Mouse (Mus musculus): ENCODE measurements at regions not wholly inside any gene's neighbourhood (a gene's known extent, or its start where the extent isn't known, plus 50 kb on each side); places are given as distances from the start of the nearest gene placed in this dataset.

DNA sequence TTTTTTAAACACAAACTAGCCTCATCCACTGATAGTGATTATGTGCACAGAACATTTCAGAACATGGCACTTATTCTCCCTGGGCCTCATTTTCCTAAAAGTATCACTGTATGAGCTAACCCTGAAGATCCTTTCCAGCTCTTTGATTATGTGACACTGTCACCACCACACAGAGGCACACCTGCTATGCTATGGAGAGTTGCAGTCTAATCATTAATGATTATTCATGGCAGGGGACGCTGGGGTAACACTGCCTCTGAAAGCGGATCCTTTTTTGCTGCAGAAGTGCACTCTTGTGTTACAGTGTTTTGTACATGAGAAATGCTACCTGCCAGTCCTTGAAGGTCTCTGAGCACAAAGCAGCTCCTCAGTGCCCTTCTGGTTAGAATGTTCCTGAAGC, 615.3 kb upstream of the Fbxo33 start:
- DNase-seq (ENCODE audit: low read depth): no peak

DNA sequence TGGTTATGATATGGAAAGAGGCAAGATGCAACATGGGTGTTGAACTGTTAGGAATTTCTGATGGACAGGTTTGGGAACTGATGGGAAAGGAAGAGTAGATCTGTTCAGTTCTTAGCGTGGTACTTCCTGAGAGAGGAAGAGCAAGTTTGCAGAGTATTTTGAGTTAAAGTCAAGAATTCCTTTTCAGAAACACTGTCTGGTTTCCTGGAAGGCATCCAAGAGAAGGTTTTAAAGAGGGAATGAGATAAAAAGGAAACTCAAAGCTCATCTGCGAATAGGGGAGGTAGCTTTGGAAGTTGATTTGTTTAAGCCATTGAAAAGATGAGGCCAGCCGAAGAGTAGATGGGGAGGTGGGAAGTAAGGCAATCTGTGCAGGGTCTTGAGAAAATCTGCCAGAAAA, 603.4 kb upstream of the Fbxo33 start:
- DNase-seq (ENCODE audit: low read depth): no peak

DNA sequence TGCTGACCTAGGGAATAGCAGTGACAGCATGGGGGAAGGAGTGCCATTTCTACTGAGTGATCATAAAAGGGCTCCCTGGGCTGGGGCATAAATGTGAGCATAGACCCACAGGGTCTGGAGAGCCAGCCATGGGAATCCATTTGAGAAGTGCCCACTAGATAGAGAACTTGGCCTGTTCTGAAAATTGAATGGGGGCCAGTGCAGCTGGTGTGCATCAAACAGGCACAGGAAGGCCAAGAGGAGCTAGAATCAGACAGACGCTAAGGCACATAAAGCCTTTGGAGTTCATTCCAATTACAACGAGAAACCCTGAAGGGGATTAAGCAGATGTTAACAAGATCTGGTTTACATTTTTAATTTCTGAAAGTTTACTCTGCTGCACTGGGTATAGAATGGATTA, 602.9 kb upstream of the Fbxo33 start:
- DNase-seq (ENCODE audit: low read depth): no peak

DNA sequence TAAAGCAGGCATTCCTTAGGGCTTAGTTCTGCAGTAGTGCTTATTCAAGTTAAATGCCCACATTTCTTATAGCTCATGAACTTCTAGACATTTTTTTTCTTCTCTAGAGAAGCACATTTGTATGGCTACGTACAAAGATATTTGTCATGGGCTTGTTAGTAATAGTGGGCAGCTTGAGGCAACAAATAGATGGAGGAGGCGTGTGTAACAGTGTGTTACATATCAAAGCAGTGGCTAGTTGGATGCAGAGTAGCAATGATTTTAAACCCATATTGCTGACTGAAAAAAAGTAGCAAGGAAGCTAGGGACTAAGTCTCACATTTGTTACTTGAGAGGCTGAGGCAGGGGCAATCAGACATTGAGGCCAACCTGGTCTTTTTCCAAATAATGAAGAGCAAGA, 602.2 kb upstream of the Fbxo33 start:
- DNase-seq (ENCODE audit: low read depth): no peak

DNA sequence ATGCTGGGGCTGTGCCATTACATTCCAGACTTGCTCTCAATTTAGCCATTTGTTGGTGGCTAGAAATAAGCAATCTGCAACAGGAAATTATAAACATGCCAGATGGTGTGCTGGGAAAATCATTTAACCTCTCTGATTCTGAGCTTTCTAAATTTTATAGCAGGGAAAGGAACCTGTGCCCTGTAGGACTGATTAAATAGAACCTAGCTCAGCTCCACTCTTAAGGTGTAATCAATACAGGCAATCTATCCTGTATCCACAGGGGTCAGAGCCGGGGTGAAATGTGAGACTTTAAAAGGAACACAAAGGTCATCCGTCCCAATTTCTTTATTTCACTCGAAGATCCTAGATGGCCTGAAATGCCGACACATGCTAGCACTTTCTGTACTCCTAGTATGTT, 596.4 kb upstream of the Fbxo33 start:
- DNase-seq (ENCODE audit: low read depth): no peak

DNA sequence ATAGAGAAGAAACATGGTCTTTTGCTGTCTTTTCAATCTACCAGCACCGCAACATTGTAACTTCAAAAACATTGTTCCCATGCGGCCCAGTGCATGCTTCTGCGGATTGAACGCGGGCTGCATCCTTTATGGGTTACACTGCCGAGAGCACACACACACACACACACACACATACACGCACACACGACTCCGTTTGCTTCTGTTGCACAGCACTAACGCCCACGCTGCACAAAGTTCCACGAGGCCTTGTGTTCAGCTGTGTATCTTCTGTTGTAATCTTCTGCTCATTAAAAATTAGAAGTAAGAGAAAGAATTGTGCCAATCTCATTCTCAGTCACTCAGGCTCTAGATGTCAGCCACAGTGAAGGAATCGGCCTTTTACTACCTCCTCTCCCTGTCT, 594.8 kb upstream of the Fbxo33 start:
- DNase-seq (ENCODE audit: low read depth): no peak

DNA sequence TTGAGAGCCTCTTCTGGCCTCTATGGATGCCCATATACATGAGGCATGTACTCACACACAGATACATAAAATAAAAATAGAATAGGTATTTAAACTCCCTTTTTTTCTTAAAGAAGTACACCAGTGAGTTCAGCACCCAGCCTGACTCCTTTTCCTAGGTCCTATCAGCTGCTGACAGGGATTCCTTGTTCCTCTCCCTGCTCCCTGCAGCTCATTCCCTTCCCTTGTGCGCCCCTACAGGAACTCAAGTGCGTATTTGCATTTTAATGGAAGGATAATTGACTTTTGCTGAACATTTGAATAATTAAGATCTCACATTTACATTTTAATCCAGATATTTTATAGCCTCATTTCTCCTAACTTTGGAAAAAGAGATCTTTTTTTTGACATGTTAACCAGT, 589.7 kb upstream of the Fbxo33 start:
- DNase-seq (ENCODE audit: low read depth): no peak

DNA sequence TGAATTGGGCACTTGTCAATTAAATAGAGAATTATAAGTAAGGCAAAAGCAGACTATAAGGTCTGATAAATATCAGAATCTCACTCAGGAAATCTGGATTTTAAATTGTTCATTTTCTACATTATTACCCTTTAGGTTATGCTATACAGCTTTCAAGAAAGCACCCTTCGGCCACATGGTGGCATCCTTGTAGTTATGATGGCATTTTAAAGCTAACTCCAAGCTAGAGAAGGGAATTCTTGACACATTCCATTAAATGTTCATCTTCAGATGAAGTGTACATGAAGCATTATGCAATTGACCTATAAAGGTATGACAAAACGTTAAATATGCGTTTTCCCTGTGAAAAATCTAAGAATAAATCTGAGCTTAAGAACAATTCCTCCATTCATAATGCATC, 578.5 kb upstream of the Fbxo33 start:
- no peak for DNase-seq (ENCODE audit: low read depth)

DNA sequence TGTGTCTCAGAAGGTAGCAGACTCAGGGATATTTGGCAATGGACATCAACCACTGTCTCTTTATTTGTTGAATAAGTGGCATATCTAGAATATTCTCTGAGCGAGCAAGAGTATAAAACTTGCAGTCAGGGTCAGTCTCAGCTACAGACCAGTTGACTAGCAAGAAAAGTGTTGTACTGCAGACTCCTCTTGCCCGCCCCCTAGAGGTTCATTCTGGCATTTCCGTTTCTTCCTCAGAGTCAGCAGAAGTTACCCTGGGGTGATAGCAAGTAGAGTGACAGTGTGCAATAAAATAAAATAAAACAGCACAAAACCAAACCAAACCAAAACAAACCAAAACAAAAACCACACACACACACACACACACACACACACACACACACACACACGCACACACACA, 571.9 kb upstream of the Fbxo33 start:
- DNase-seq (ENCODE audit: low read depth): no peak

DNA sequence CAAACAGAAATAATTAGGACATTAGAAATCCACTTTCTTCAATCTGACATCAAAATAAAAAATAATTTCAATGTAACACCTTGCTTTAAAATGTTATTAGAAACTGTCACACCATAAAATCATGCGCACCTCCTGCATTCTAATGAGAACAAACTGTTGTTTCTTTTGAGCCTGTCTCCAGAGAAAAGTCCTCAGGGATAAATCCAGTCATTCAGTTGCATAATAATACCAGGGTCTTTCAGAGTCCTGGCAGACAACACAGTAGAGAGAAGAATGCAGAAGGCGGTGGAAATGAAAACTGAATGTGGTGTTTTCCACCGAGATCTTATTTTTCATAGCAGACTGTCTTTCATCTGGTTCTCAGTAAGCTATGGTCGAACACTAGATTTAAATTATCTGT, 567.3 kb upstream of the Fbxo33 start:
- DNase-seq (ENCODE audit: low read depth): no peak

DNA sequence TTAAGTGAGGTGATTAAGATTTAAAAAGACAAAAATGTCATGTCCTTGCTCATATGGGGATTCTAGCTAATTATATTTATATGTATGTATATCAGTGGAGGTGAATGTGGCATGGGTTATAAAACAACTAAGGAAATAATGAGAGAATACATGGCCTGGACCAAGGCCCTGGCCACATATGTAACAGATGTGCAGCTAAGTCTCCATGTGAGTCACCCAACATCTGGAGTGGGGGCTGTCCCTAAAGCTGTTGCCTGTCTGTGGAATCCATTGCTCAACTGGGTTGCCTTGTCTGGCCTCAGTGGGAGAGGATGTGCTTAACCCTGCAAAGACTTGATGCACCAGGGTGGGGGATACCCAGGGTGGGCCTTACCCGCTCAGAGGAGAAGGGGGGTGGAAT, 551.5 kb upstream of the Fbxo33 start:
- DNase-seq (ENCODE audit: low read depth): no peak

DNA sequence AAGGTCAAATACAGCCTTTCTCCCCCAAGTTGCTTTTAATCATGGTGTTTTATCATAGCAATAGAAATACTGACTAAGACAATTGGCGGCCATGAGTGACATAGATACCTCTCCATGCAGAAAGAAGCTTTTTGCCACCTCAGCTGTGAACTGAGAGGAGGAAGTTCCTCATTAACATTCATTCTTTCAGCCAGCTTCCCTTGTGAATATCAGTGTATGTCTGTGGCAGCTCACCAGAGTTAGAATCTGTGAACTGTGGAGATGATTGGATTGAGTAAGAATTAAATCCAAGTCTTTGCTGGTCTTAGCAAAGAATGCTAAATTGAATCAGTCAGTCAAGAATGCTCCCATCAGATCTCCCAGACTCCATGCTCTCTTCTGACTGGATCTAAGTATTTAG, 542.7 kb upstream of the Fbxo33 start:
- DNase-seq (ENCODE audit: low read depth): no peak

DNA sequence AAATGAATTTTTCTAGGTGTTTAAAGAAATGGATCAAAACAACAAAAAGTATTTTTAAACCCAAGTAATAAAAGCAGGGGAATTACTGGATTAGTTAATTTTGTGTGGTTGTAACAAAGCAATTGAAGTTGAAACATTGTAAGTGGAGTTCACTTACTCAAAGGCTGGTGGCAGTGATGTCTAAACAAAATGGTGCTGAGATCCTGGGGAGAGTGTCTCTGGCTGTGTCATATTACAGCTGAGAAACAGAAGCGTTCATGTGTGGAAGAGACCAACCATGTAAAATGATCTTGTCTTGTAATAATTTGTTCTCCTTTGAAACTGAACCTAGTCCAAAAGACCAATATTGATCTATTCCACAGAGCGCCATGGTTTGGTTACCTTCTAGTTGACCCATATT, 525.2 kb upstream of the Fbxo33 start:
- DNase-seq (ENCODE audit: low read depth): no peak

DNA sequence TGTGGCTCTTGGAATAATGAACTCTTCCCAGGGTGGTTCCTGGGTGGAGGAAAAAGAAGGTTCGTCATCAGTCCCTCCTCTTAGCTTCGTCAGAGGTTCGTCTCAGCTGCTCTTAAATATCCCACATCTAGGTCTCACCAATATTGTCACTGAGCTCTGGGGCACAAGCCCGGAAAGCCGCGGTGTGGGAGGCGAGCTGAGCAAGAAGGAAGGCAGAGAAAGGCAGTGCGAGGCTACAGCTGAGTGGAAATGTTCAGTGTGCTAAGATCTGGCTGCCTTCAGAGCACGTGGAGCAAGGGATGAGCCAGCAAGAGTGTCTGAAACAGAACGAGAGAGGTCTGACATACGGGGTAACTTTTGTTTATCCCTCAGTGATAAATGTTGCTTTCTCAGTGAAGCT, 523.7 kb upstream of the Fbxo33 start:
- DNase-seq (ENCODE audit: low read depth): no peak

DNA sequence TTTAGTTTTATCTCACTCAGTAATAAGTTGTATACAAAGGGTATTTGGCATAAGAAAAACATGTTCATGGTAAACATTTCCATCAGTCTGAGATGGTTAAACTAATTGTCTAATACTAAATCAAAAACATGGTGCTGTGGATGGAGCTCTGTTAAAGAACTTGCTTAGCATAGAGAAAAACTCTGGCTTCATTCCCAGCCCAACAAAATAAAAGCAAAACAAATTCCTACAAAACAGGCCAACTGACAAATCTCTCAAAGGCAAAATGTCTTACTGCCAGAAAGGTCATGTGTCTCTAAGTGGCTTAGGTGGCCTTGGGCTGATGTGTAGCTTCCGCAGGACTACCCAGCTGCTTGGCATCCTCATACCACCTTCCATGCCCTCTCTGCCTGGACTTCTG, 505.4 kb upstream of the Fbxo33 start:
- no peak for DNase-seq (ENCODE audit: low read depth)

DNA sequence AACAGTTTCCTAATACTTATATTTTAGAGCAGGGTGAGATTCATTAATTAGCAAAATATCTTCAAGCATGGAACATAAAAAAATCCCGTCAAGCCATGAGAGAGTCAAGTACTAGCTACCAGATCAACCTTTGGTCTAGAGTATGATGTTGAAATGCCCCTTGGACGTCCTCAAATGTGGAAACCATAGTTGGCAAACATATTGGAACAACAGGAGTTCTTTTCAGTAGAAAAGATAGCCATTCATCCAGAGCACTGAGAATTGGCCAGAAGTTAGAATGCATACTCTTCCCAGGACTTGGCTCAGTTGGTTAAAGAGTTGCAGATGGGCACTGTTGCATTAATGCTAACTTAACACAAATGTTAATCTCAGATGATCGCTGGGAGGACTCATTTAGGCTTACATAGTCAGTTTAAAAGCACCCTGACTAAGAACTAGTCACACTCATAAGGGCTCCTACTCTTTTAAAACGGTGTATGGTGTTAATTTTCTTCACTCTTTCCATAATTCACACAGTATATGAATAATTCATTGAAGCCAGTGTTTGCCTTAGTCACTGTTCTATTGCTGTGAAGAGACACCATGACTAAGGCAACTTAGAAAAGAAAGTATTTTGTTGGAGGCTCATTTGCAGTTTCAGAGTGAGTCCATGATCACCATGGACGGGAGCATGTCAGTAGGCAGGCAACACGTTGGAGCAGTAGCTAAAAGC, 503.1 kb upstream of the Fbxo33 start:
- DNase-seq (ENCODE audit: low read depth): no peak

DNA sequence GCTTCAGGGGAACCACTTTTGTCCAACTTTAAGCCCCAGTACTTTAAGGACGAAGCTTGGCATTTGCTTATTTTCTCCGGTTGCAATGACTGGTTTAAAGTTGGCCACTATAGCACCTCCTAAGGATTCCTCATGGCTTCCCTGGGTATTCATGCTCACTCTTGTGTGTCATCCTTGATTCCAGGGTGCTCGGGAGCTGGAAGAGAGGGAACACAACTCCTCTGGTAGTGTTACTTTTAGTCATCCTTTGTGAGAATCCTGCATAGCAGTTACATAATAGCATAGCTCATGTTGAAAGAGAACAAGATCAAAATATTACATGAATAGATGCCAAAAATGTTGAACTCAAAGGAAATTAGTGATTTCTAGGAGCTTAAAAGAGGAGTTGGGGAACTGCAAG, 493.7 kb upstream of the Fbxo33 start:
- no peak for DNase-seq (ENCODE audit: low read depth)

DNA sequence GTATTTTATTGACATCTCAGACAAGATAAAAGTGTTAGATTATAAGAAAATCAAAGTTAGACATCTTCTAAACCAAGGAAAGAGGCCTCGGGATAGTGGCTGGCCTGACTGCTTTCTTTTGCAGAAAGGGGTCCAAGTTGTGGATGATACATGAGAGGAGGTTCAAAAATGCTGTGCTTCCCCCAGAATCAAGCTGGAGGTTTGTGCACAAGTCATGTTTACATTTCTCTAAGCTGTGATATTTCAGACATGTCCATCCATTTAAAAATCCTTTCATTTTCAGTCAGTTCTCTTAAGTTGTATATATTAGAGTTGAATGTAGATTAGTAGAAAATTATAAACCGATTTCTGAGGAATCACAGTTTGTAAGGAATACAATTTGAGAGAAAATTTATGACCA, 463.7 kb upstream of the Fbxo33 start:
- DNase-seq (ENCODE audit: low read depth): no peak

DNA sequence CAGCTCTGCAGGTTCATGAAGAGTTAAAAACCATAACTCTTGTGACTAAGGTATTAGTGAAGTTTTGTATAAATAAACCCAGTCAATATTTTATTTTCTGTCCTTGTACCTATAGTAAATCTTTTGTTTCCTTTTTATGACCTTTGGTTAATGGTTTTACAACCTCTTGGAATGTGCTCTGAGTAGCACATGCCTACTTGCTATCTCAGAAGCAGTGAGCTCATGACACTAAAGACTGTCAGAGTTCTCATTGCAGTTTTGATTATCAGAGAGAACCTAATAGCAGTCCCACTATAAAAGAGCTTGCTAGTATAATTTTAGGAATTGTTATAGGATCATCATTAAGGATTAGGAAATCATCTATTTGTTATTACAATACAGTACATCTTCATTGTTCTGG, 443.6 kb upstream of the Fbxo33 start:
- DNase-seq (ENCODE audit: low read depth): no peak

DNA sequence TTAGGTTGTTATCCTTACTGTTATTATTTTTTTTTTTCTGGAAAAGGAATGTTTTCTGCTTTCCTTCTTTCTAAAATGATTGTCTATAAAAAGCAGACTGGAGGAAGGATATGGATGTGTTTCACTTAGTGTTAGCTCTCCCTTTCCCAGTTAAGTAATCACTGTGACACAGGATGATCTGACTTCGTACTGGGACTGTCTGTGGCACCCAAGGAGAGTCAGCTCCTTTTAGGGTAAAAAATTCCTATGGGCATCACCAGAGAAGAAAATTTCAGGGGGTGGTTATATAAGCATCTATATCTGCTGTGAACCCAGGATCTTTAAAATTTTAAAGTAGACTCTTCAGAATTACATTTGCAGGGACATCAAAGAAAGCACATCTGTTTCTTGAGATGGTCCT, 411.2 kb upstream of the Fbxo33 start:
- DNase-seq (ENCODE audit: low read depth): no peak

DNA sequence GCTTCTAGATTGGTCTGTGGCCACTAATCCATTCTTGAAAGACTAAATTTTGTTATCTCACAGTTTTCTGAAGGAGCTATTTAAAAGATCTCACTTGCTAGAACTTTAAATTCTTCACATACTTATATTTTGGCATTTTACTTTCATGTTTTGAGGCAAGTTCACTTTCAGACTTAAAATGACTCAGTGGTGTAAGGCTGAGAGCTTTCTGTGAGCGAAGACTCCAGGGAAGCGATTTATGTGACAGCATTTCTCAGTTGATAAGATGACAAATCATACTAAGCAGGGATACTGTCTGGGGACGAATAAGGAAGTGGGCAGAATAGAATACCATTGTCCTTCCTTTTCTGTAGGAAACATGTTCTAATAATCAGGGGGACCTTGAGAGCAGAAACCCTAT, 403.6 kb upstream of the Fbxo33 start:
- DNase-seq (ENCODE audit: low read depth): no peak

DNA sequence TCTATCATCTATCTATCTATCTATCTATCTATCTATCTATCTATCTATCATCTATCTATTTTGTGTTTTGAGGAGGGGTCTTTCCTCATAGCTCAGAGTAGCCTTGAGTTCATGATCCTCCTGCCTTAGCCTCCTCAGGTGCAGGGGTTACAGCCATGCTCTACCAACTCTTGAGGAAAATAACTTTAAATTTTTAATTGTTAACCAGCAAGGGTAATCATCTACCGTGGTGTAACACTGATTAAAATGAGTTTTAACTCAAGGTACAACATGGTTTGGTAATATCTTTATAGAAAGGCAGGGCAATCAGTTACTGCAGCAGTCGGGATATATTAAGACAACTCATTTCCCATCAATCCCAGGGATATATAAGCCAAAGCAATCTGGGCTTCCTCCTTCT, 401.6 kb upstream of the Fbxo33 start:
- DNase-seq (ENCODE audit: low read depth): no peak

DNA sequence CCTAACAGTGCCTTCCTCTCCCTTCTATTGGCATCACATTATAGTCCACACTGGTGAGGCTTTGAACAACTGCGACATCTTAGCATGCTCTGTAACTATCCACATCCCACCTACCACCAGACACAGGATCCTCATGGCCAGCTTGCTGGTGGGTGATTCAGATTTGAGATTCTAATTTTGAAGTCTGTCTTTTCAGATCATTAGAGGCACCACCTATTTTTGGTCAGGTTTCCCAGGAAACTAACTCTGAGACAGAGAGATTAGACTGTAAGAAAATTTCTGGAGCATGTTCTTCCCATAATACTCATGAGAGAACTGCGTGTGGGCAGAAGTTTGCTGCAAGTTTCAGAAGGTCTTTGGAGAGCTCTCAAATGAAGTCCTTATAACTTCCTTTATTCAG, 400.8 kb upstream of the Fbxo33 start:
- no peak for DNase-seq (ENCODE audit: low read depth)

DNA sequence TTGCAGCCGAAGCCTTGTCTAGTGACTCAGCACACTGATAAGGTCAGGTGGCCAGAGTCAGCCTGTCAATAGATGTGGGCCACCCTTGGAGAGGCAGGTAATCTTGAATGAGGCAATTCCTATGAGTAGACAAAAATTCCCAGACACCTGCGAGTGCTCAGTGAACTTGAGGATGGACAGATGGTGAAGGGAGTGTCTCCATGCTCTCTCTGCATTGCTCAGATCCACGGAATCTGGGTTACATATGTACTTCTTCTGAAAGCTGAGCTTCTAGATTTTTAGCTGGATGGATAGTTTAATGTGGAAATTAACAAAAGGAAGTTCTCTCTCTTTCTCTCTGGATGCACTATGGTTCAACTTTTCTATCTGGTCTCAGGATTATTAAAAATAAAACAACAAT, 396.6 kb upstream of the Fbxo33 start:
- no peak for DNase-seq (ENCODE audit: low read depth)

DNA sequence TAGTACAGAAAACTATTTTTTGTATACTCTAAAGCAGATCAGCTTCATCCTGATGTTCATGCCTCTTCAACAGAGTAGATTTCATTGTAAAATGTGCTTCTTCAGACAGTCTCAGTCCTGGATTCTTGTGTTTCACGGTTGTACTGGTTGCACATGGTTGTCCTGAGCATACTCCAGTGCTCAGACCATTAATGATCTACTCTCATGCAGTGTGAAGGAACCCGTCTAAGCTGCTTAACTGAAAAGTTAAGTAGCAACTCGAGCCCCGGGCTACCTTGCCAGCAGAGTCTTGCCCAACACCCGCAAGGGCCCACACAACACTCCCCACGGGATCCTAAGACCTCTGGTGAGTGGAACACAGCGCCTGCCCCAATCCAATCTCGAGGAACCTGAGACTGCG, 380.3 kb upstream of the Fbxo33 start:
- DNase-seq (ENCODE audit: low read depth): no peak

Data from c-Kit-positive CD71-positive TER-119-negative erythroid progenitor cells, embryonic 14.5 days (primary cell).